Mouse (Mus musculus) liver, embryonic 14.5 days (tissue): ENCODE data around the gene Inpp5a.

Source experiments
- CTCF ChIP-seq: IDR thresholded peaks from 2 replicates; pipeline ENCODE4 v1.5.1; 2016; ENCODE audit warnings: antibody characterized with exemption, low read depth, control low read depth
- EP300 ChIP-seq: IDR thresholded peaks from 2 replicates; pipeline ENCODE4 v1.6.1; 2016; ENCODE audit warnings: antibody characterized with exemption, low read depth

DNA sequence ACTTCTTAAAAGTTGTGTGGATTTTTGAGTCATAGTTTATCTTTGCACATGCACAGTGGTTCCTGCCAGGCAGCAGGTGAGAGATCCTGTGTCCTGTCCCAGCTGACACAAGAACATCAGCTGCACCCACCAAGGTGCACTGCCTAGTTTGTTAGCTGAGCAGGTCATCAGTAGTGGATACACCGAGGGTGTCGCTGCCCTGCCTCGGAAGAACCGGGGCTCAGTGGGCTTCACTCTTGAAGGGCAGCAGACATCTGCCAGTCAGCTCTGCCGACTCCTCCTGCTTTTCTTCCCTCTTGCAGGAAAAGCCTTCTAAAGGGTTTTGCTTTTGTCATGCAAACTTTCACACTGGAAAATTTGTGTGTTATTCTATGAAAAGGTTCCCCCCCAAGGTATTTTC lies 48.6 kb downstream of the Inpp5a start:
- no peak for TF ChIP-seq CTCF
- TF ChIP-seq EP300, result no peak
